Mouse (Mus musculus): ENCODE measurements around the gene Ush2a.

GRCm38 (mm10) chr1:188221226-188221792 lies 40.5 kb upstream of the Ush2a start:
- TF ChIP-seq CTCF (IDR thresholded peaks at IDR 0.05), result no peak
- no peak for TF ChIP-seq EP300 (IDR thresholded peaks at IDR 0.05)
